Mouse (Mus musculus): Measurements from ENCODE around the gene Ttc39b.

GRCm38 (mm10) chr4:83172278-83172677 is 151.8 kb downstream of the Ttc39b start:
- TF ChIP-seq POLR2A (IDR thresholded peaks at IDR 0.05; ENCODE audit: borderline replicate concordance, extremely low read depth, insufficient read depth, insufficient read length, poor library complexity, severe bottlenecking) (no peak), CTCF (IDR thresholded peaks at IDR 0.05; ENCODE audit: borderline replicate concordance, extremely low read depth, insufficient read depth, insufficient read length) (no peak)
